Mouse (Mus musculus): ENCODE results near the gene Arhgap22.

Arhgap22 gene

DNA sequence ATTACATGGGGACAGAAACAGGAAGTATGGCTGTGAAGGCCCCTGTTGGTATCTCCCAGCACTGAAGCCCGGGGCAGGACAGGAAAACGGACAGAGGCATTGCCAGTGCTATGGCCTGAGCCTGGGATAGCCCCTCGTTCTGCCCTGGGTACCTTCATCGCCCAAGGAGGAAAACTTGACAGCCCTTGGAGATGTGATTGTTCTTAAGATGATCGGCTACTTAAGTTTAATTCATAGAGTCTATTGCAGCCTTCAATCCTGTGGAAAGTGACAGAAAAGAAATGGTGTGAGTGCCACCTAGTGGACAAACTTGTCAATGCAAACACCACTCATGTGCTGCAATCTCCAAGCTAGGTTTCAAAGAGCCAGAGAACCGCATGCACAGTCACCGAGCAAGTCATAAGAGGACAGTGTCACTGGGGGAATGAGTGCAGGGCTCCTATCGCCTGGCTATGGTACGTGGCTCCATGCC lies 89.6 kb downstream of the Arhgap22 start:
- ChIA-PET POLR2A (interaction anchor here in 2 of 4 experiments (1.2 to 2.1 kb wide), 4 partner anchors 10 to 89 kb away, joined by 3 to 7 read pairs (median 4); partner anchors contain the start of gene Arhgap22 (in 1 of the 2)), CTCF (interaction anchor here (0.5 to 6.0 kb wide), 44 partner anchors 9 to 346 kb away, joined by 3 to 68 read pairs (median 4); partner anchors contain the start of gene Arhgap22 (in 4 of the 4))

DNA sequence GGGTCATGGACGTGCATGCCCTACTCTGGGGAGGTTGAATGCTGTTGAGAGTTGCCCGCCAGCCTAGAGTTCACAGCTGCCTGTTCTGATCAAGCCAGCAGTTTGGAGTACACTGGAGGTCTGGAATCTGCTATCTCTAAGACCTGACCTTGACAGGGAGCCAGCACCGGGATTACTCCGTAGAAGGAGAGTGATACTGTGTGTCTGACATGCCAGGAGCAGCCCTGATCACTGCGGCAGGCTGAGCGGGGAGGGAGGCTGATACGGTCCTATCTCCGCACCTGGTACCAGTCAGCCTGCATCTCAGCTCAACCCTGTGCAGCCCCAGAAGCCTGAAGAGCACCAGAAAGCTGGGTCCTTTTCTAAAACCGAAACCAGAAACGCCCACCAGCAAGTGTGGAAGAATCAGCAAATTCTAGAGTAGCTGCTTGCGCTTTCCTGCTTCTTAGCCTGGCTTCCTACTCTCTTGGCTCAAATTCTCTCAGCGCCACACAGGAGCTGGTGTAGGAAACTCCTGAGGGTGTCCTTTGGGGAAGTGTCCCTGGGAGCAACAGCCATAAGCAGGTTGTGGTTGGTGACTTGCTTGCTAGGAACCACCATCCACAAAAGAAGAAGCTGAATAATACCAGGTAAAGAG lies 91.9 kb downstream of the Arhgap22 start:
- ChIA-PET POLR2A (interaction anchor here in 2 of 4 experiments (0.5 to 1.8 kb wide), 3 partner anchors 11 to 1112 kb away, joined by 4 to 6 read pairs (median 6); no protein-coding TSS in a partner anchor), CTCF (interaction anchor here (0.6 to 6.0 kb wide), 8 partner anchors 14 to 99 kb away, joined by 3 to 68 read pairs (median 8); partner anchors contain the start of gene Arhgap22 (in 2 of the 4))

DNA sequence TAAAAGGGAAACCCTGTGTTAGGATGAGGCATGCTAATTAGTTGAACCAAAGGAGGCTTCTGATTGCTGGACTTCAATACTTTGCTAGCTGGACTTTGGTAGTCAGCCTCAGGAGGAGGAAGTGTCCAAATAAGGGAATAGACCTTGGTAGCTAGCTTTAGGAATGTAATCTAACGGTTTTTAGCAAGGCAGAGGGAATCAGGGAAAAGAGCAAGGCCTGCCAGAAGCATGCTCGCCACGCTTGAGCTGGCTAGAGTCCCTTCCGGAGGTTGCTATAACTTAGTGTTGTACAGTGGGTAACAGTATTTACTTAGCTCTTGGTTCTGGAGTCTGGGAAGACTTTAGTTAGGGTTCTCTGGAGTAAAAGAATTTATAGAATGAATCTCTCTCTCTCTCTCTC lies 96.9 kb downstream of the Arhgap22 start:
- ChIA-PET CTCF (interaction anchor here in 2 of 4 experiments (0.6 to 1.0 kb wide), 2 partner anchors 97 to 497 kb away, joined by 3 to 4 read pairs; partner anchors contain the start of gene Arhgap22 (in 1 of the 2)), POLR2A (interaction anchor here in 2 of 4 experiments (0.5 to 1.5 kb wide), 2 partner anchors 99 to 1257 kb away, joined by 3 read pairs; no protein-coding TSS in a partner anchor)

GRCm38 (mm10) chr14:33312309-33312708 lies 98.5 kb downstream of the Arhgap22 start:
- CTCF ChIA-PET: interaction anchor here (0.5 to 1.7 kb wide), 14 partner anchors 9 to 1048 kb away, joined by 3 to 8 read pairs (median 4); partner anchors contain the start of gene Arhgap22 (in 3 of the 4)

GRCm38 (mm10) chr14:33313624-33314023 lies 99.8 kb downstream of the Arhgap22 start:
- ChIA-PET CTCF (interaction anchor here (0.6 to 1.7 kb wide), 9 partner anchors 8 to 112 kb away, joined by 3 to 13 read pairs (median 4); partner anchors contain the start of gene Arhgap22 (in 1 of the 4)), POLR2A (interaction anchor here in 2 of 4 experiments (1.7 to 2.1 kb wide), 2 partner anchors 8 to 11 kb away, joined by 6 read pairs; no protein-coding TSS in a partner anchor)

More at GRCm38 (mm10) chr14:33312309-33312708, 98.5 kb downstream of the Arhgap22 start:
- POLR2A ChIA-PET: interaction anchor here in 3 of 4 experiments (0.6 to 2.1 kb wide), 10 partner anchors 9 to 1332 kb away, joined by 3 to 6 read pairs (median 4); no protein-coding TSS in a partner anchor

DNA sequence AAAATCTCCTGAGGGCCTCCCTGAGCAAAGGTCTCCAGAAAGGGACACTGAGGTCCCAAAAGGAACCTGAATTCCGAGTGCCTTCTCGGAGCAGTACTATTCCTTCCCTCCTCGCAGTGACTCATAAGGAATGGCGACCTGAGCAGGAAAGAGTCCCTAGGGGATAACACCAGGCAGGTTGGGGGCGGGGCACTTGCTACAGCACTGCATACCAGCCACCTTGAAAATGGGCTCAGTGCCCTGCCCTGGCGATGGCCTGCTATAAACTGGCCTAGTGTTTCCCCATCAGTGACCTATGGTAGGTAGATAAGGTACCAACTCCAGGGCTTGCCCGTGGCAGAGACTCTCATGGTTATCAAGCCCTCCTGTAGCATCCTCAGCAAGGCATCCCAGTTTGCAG lies 100.3 kb downstream of the Arhgap22 start:
- ChIA-PET CTCF (interaction anchor here in 2 of 4 experiments (1.0 kb wide), 3 partner anchors 11 to 57 kb away, joined by 3 to 4 read pairs (median 3); no protein-coding TSS in a partner anchor), POLR2A (interaction anchor here in 1 of 4 experiments (2.1 kb wide), 1 partner anchor 8 kb away, joined by 6 read pairs; no protein-coding TSS in a partner anchor)

GRCm38 (mm10) chr14:33315111-33315510 lies 101.3 kb downstream of the Arhgap22 start:
- POLR2A ChIA-PET: interaction anchor here in 1 of 4 experiments (1.0 kb wide), 1 partner anchor 13 kb away, joined by 6 read pairs; no protein-coding TSS in a partner anchor
- CTCF ChIA-PET: interaction anchor here in 2 of 4 experiments (0.6 to 1.1 kb wide), 4 partner anchors 55 to 789 kb away, joined by 3 to 4 read pairs (median 4); partner anchors contain the start of gene Arhgap22 (in 1 of the 2)

DNA sequence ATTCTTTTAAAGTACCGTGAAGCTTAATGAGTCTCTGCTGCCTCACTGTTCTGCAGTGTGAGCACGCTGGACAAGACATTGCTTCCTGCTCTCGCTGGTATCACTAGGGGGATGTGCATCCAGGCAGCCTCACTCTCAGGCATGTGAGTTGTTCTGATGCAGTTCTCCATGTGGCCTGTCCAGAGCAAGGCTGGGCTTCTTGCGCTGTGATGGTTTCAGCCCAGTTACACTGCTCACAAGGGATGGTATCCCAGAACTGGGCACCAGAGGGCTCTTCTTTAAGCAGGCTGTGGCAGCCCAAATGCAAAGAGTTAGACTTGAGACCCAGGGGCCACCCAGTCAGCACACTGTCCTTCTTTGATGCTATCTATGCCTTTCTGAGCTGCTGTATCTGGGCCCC lies 101.9 kb downstream of the Arhgap22 start:
- ChIA-PET POLR2A (interaction anchor here in 1 of 4 experiments (1.0 kb wide), 1 partner anchor 13 kb away, joined by 6 read pairs; no protein-coding TSS in a partner anchor), CTCF (interaction anchor here in 3 of 4 experiments (0.6 to 1.2 kb wide), 5 partner anchors 12 to 790 kb away, joined by 3 to 4 read pairs (median 3); partner anchors contain the start of gene Arhgap22 (in 1 of the 3))

DNA sequence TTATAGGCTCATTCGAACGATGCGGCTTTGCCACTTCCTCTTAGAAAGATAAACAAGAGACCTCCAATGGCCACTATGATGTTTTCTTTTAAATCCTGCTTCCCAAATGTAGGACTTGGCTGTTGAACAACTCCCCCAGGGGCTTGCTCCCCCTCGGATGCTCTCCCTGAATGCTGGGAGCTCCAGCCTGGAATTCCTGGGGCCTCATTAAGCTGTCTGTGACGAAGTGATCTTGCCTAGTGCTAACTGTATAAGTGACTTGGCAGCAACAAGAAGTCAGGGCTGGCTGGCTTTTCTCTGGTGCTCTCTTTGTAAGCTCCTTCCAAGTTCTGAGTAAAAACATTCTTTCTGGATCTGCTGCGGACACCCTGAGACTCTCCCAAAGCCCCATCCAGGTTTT lies 104.1 kb downstream of the Arhgap22 start:
- POLR2A ChIA-PET: no interaction called here
- CTCF ChIA-PET: interaction anchor here in 3 of 4 experiments (0.5 to 1.4 kb wide), 3 partner anchors 14 to 708 kb away, joined by 3 to 18 read pairs (median 5); no protein-coding TSS in a partner anchor

DNA sequence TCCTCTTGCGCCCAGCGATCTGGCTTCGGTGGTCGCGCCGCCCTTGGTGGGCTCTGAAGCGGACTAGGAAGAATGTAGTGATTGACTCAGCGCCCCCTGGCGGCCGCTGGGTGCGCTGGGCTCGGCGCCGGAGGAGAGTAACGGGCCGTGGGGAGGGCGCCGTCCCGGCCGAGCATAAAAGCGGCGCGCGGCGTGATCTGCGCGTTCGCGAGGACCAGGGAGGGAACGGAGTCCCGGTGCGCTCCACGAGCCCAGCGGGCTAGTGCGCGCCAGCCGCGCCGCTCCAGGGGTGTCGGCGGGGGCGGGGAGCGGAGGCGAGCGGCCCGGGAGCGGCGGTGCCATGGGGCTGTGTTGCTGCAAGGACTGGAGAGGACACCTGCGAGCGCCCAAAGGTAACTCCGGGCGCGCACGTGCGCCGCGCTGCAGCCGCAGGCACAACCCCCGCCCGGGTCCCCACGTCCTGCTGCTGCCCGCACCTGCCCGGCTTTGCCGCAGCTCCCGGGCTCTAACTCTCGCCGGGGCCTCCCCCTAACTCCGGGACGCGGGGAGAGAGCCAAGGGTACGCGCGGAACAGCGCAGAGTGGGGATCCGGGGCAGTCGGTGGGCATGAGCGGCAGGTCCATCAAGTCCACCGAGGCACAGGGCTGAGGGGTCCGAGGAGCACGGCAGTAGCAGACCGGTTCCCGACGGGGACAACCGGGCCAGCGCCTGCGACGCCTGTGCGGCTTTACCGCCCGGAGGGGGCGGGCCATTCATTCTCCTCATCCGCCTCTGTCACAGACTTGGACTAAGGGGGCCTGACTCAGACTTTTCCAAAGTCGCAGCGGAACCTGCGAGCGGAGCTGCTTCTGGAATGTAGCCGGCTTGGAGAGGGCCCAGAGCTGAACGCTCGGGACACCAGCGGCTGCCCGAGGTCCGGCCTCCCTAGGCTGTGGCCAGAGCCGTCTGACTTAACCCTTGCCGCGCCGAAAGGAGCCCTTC lies 106.0 kb downstream of the Arhgap22 start:
- POLR2A ChIA-PET: interaction anchor here in 1 of 4 experiments (0.6 to 1.8 kb wide), 3 partner anchors 9 to 51 kb away, joined by 3 to 7 read pairs (median 3); no protein-coding TSS in a partner anchor
- CTCF ChIA-PET: interaction anchor here in 3 of 4 experiments (0.8 to 1.3 kb wide), 5 partner anchors 9 to 106 kb away, joined by 3 to 7 read pairs (median 5); partner anchors contain the start of gene Arhgap22 (in 2 of the 3)

- ChIA-PET POLR2A (interaction anchor here in 1 of 4 experiments (0.6 to 1.8 kb wide), 4 partner anchors 8 to 50 kb away, joined by 3 to 7 read pairs (median 4); no protein-coding TSS in a partner anchor), CTCF (interaction anchor here in 3 of 4 experiments (0.5 to 1.3 kb wide), 7 partner anchors 8 to 107 kb away, joined by 3 to 7 read pairs (median 5); partner anchors contain the start of gene Arhgap22 (in 2 of the 3))
Measured at GRCm38 (mm10) chr14:33320856-33321255, 107.0 kb downstream of the Arhgap22 start.

DNA sequence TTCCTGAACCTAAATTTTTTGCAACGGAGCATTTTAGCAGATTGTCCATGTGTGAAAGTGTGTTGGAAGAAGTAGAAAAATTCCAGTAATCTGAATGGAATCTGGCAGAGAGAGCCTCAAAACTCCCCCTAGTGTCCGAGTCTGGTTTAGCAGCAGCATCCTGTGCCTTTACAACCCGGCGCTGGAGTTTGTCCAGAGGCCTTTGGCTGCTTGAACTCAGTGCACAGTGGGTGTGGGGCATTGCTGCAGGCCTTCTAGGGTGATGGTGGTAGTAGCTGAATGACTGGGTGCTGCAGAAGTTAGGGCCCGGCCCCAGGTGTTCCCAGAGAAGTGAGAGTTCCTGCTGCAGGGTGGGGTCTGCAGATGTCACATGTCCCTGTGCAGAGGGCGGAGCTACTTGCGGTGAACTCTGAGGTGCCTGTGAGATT lies 108.8 kb downstream of the Arhgap22 start:
- POLR2A ChIA-PET: interaction anchor here in 3 of 4 experiments (0.7 to 1.0 kb wide), 3 partner anchors 19 to 809 kb away, joined by 3 to 4 read pairs (median 3); no protein-coding TSS in a partner anchor
- CTCF ChIA-PET: interaction anchor here in 3 of 4 experiments (0.6 to 2.1 kb wide), 11 partner anchors 9 to 812 kb away, joined by 3 to 9 read pairs (median 5); partner anchors contain the start of gene Arhgap22 (in 1 of the 3)

DNA sequence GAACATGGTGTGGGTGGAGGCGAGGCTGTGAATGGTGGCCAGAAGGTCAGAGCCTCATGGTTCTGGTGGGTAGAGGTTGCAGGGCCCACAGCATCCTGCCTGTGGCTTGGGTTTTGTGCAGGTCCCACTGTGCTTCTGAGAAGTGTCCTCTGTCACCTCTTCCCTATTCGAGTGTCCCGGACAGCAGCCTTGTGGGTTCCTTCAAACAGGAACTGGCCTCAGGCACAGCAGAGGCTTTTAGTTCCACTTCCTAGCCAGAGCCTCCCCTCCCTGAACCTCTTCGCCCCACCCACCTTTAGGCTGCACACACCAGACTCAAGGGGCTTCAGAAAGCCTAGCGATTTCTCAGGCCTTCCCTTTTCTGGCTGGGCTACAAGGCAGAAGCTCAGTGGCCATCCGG lies 110.7 kb downstream of the Arhgap22 start:
- ChIA-PET CTCF (interaction anchor here in 1 of 4 experiments (0.6 kb wide), 1 partner anchor 133 kb away, joined by 3 read pairs; no protein-coding TSS in a partner anchor), POLR2A (interaction anchor here in 1 of 4 experiments (1.3 kb wide), 1 partner anchor 111 kb away, joined by 3 read pairs; the partner anchor contains the start of gene Arhgap22)

DNA sequence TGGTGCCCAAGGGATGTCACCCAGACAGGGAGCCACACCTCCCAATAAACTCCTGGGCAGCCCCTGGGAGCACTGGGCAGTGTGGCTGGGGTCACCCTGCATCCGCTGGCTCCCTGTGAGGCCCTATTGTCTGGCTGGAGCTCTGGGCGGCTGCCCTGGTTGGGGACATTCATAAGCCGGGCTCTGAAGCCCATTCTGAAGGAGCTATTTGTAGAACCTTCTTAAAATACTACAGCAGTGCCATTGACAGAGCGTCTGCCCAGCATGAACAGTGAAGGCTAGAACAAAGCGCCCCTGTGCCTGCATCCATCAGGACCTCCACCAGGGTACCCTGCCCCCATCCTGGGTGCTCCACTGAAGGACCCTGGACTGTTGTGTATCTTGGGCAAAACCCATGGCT lies 114.5 kb downstream of the Arhgap22 start:
- CTCF ChIA-PET: interaction anchor here in 2 of 4 experiments (1.2 kb wide), 3 partner anchors 8 to 115 kb away, joined by 3 to 5 read pairs (median 5); partner anchors contain the start of gene Arhgap22 (in 1 of the 2)

DNA sequence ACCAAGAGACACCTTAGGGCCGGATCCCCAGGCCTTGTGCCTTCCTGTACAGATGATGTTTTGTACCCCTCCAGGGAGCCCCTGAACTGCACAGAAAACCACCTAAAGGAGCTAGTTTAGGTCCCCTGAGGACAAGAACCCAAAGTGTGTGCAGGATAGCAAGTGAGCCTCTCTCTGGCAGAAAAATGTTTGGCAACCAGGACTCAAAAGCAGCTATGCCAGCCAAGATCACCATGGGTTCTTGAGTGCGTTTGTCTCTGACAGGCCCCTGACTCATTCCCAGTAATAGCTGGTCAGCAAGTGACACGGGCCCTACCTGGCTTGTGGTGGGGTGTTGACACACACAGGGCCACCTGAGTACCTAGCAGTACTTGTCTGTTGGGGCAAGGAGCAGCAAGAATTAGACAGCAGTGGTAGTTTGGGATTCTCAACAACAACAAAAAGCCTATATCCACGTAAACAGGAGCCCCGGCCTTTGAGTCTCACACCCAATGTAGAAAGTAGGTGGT lies 115.5 kb downstream of the Arhgap22 start:
- POLR2A ChIA-PET: interaction anchor here in 2 of 4 experiments (0.9 to 2.3 kb wide), 6 partner anchors 9 to 115 kb away, joined by 3 to 7 read pairs (median 6); partner anchors contain the start of gene Arhgap22 (in 1 of the 2)
- CTCF ChIA-PET: interaction anchor here in 3 of 4 experiments (0.5 to 1.2 kb wide), 5 partner anchors 9 to 374 kb away, joined by 3 to 5 read pairs (median 3); partner anchors contain the start of gene Arhgap22 (in 2 of the 3)

More for the DNA sequence above, 114.5 kb downstream of the Arhgap22 start:
- POLR2A ChIA-PET: interaction anchor here in 3 of 4 experiments (0.5 to 2.3 kb wide), 9 partner anchors 8 to 114 kb away, joined by 3 to 7 read pairs (median 5); partner anchors contain the start of gene Arhgap22 (in 1 of the 3)

DNA sequence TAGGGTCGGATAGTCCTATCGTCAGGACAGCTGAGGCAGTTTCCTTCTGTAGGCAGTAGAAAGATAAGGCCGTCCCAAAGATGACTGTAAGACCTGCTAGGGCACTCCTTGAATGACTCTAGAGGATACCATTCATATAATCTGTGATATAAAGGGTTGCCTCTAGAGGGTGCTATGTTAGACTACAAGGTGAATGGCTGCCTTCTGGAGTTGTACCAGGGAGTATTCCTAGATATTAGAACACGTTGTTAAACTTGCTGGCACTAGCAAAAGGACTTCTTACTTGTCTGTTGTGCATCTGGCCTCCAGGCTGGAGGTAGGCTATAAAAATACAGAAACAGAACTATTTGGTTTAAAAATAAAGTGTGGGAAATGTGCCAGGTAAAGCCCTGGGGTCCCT lies 117.2 kb downstream of the Arhgap22 start:
- POLR2A ChIA-PET: no interaction called here
- CTCF ChIA-PET: interaction anchor here in 1 of 4 experiments (1.0 to 1.7 kb wide), 2 partner anchors 28 to 117 kb away, joined by 4 to 7 read pairs; partner anchors contain the start of gene Arhgap22
